Mouse (Mus musculus) spleen, postnatal 14 days (tissue): Measurements from ENCODE around the gene Stpg3.

Experiments
- DNase-seq, 2 experiments: peaks; one replicate each; pipeline ENCODE4 v3.0.0; 2021 to 2022; ENCODE audit warnings: low spot score in 2 of 2

Gene Stpg3

DNA sequence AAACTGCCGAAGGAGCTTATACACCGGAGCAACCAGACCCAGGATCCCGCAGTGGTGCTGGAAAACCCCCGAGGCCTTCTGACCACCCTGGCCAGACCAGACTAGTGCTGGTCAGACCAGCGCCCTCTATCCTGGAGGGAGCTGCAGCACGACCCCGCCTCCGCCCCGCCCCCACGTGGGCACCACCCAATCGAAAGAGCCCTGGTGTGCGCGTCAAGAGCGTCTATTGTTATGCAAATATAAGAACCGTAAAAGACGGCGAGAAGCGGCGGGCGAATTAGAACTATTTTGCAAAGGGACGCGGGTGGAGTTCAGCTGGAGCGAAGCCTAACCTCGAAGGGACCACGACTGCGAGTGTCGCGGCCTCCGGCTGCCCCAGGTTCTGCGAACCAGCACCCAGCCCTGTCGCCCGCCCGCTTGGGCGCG, 33.9 kb downstream of the Stpg3 start, which contains the start of gene Nrarp:
Gene Nrarp, plus strand, starts transcription at position 281 of the 426 bp plus-strand sequence.
- DNase-seq = peak; percentile 83 to 86

DNA sequence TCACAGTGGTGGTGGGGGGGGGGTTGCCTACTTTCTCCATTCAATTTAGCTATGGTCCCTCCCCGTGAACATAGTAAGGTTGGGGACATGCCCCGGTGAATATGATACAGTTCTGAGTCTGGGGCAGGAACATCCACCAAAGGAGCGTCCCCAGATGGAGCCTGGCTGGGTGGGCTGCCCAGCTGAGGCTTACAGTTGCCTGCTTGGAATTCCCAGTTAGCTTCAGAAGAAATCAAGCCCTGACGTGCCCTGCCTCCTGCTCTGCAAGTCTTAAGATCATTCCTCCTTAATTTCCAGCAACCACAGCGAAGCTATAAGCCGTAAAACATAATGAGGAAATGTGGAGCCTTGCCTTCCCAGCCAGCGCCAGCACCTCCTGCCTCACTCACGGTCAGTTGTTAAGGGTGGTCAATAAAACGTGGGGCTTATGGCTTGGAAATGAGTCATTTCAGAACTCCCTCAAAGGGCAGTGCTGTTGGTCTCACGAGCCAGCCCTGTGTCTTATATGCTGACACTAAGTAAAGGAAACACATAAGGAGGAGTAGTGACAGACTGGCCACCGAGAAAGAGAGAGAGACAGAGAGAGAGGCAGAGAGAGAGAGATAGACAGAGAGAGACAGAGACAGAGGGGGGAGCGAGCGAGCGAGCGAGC, 34.7 kb downstream of the Stpg3 start:
- DNase-seq = no peak

DNA sequence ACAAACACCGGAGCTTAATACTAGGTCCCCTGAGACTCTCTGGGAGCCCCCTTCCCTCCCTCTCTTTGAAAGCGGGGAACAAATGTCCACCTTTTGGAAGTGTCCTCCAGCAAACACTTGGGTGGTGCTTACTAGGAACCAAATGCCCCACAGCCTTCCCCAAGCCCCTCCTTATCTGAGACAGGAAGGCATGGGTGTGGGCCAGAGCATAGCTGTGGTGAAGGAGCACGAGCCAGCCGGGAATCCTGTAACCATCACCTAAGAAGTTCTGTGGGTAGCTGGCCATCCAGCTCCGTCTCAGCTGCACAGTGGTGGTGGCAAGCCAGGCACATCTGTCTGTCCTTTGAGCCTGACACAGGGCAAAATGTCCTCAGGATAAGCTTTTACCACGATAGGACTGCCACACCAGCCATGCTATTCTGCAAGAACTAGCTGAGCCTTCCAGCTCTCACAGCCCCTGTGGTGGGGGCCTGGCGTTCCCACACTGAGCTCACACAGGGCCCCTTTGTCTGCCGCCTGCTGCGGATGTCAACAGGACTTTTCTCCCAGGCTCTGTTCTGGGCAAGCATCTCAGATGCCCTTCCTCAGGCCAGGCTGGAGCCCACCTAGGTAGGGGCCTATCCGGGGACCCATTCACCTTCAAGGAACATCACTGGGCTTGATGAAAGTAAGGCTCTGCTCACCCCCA, 36.0 kb downstream of the Stpg3 start:
- DNase-seq = no peak

DNA sequence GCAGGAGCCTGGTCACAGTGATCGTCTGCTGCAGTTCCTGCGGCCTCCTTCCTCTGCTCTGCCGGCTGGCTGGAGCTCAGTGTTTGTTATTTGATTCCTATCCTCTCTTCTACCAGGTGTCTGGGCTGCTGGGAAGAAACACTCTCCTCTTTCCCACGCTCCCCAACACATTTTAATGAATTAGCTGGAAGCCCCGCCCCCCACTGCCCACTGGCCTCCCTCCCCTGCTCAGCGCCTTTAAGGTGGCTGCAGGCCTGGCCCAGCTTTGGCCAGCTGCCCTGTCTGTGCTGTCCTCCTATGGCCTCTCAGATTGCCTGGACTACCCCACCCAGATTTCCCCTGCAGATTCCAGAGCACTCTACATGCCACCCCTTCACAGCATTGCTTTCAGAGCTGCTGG, 36.8 kb downstream of the Stpg3 start:
- DNase-seq = no peak

DNA sequence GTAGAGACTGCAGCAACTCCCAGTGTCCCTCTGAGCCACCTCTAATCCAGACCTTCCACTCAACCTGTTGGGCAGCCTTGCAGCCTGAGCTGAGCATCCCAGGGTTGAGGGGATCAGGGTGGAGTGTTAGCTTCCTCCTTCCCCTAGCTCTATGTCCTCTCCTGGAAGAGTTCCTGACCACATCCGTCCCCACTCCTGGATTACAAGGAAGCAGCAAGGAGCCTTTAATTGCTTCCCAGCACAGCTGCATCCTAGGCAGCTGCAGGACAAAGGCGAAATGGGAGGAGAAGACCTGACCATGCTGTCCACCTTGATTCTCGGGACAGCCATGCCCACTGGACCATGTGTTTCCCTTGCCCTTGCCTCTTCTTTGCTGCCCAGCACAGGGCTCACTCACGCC, 37.4 kb downstream of the Stpg3 start:
- DNase-seq = no peak

GRCm38 (mm10) chr2:25176573-25176972, 37.9 kb downstream of the Stpg3 start:
- DNase-seq = no peak

GRCm38 (mm10) chr2:25175690-25176078, 38.8 kb downstream of the Stpg3 start:
- no peak for DNase-seq

DNA sequence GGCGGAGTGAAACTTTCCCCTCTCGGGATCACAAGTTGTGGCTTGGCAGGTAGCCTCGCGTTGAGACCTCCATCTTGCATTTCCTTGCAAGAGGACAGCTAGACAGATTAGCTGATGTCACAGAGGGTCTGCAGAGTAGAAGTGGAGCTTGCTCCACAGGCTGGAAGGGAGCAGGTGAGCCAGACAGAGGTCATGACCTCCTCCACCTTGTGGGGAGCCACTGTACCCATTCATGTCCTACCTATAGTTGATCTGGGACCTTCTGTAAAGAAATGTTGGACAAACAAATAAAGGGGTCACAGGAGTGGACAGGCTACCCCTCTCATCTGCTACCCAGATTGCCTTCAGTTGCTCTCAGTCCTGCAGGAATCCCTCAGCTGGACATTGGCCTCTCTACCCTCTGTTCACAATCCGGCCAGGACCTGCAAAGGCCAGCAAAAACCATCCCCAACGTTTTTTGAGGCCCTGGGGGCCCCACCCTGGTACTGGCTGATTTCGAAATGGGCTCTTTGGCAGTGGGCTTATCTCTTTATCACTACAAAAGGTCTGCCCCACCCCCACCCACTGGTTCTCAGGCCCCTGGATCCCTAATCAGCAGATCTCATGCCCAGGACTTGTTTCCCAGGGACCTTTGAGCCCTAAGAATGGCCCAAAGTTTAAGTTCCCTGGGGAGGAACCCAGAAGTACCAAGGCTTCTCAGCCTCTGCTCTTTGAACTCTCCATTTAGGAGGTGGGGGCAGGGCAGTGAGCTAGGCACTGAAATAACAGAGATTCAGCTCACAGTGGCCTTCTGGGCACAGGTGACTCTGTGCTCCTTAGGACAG, 39.4 kb downstream of the Stpg3 start:
- no peak for DNase-seq

DNA sequence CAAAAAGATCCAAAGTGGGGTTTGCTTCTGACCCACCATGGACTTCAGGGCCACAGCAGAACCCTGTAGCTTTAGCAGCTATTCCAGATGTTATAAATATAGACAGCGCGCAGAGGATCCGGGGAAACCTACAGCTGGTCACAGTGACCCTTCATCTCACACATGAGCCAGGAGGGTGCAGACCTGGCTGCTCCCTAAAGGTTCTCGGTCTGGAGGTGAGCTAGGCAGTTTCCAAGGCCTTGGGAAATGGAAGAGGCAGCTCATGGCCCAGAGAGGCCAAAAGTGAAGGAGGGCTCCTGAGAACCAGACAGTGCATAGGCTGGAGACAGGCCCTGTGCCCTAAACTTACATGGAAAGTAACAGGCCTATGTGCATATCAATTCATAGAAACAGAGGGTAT, 40.6 kb downstream of the Stpg3 start:
- DNase-seq = no peak

DNA sequence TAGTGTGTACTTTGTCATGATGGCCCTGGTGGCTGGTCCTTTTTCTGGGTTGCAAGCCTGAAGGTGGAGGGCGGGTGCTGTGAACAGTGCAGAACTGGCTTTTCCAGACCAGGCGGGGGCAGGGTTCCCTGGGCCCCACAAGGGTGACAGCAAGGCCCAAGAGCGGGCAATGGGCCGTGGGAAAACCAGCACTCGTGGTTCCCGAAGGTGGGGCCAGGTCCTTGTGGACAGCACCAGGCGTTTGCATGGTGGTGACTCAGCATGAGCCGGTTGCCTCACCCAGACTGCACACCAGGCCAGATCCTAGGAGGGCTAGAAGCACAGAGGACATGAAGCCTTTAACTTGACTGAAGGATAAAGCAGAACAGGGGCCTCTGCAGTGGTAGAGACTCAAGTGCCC, 41.8 kb downstream of the Stpg3 start:
- DNase-seq = no peak

- no peak for DNase-seq
Measured at GRCm38 (mm10) chr2:25171769-25172153, 42.7 kb downstream of the Stpg3 start.

DNA sequence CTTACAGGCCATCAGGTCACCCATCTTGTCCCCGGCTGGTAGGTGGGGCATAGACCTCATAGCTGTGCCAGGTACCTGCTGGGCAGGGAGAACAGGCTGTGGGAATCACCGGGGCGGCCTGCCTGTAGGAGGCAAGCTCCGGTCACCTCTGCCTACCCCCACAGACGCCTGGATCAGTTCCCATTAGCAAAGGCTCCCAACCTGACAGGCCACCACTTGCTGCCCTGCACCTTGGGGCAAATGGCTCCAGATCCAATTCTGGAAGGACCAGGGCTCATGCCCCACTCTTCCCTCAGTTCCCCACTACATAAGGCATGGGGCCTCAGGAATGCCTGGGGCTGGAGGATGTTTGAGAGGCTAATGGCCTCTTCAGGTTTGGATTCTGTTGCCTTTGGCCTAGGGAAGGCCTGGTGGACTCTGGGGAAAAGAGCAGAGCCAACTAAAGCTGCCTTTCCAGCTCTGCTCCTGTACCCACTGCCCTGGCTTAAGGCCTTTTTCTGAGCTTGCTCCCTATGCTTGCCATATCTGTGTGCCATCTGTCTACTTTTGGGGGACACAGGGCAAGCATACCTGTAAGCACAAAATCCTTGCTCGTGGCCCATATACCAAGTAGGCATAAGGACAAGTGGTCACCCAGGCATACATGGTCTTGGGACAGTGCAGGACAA, 43.2 kb downstream of the Stpg3 start:
- DNase-seq = no peak

GRCm38 (mm10) chr2:25170326-25171100, 43.9 kb downstream of the Stpg3 start:
- DNase-seq = no peak

DNA sequence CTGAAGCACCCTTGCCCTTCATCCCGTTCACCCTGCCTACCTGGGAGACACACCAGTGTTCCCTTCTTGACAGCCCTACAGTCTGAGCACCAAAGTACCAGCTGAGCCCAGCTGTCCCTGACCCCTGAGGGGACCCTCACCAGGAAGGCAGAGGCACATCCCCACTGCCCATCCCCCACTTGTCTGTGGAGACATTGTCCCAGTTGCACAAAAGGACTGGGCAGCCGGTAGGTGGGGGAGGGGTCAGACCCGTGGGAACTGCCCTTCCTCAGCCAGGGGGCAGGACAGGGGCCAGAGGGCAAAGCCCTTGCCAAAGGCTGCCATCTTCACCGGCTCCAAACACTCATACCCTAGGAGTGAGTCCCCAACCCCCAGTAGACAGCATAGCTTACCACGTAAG, 44.7 kb downstream of the Stpg3 start:
- DNase-seq = no peak

- DNase-seq = no peak
Measured at GRCm38 (mm10) chr2:25168665-25168978, 45.8 kb downstream of the Stpg3 start.

DNA sequence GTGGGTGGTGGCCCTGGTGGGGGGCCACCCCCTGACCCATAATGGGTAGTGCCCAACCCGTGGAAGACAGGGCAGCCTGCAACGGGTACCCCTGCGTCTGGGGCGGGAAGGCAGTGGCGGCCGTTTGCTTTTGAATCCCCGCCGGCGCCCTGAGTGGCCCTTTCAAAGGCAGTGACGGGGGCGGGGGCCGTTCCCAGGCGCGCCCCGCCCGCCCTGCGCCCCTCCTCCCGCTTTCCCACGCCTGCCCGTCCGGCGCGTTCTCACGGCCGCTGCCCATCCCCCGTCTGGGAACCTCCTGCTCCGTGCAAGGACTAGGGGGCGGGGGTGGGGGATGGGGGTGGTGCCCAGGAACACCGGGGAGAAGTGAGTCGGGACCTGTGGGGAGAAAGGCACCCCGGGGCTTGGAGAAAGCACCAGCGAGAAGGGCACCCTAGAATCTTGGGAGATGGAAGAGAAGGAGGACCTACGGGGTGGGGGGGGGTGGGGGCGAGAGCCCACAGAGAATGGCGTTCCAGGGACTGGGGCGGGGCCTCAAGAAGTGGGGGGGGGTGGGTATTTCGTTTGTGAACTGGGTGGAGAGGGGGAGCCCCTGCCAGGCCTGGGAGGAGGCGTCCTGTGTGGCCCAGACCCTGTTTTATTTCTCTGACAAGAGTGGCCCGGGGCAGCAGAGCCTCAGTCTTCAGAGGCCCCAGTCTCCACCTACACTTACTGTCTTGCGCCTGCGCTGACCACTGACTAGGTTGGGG, 46.3 kb downstream of the Stpg3 start:
- DNase-seq = peak; percentile 23 to 28

DNA sequence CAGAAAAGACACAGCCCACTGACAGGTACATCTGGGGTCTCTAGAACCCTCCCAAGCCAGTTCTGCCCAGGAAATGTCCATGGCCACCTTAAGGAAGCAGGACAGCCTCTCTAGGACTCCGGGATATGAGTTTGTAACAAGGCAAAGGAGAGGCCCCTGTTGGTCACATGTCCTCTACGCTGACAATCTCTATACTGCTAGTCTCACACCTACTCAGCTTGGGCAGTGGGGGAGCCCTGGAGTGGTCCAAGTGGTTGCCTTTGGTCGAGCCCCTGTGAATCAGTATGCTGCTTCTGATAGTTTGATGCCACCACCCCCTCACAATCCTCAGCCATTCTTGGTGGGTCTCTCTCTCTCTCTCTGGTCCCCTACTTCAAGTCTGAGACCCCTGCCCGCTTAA, 47.0 kb downstream of the Stpg3 start:
- no peak for DNase-seq
